Mouse (Mus musculus) embryonic facial prominence, embryonic 15.5 days (tissue): ENCODE measurements around the gene Fbxl22. TPM values are rescaled to one million over a fixed set of nuclear protein-coding genes. Genes with fewer than 3 reads are reported as not detected.

Experiments
- ATAC-seq: fragments of 200-750 bp; cut with Nextera tagmentation; 2 replicates; pipeline ENCODE4 v1.8.0; 2017; ENCODE audit warnings: low read depth, moderate TSS enrichment; ENCODE audit not compliant: insufficient number of reproducible peaks, low FRiP score, low TSS enrichment
- H3K27ac ChIP-seq: fragments of 300-500 bp; sonication (generic); replicated peaks from 2 replicates; pipeline ENCODE4 v1.5.1; 2015; ENCODE audit warnings: mild to moderate bottlenecking, inconsistent platforms
- H3K27me3 ChIP-seq: fragments of 300-500 bp; sonication (generic); 2 replicates; pipeline ENCODE4 v1.6.1; 2015; ENCODE audit warnings: inconsistent platforms
- H3K36me3 ChIP-seq: fragments of 300-500 bp; sonication (generic); 2 replicates; pipeline ENCODE4 v1.6.1; 2015; ENCODE audit warnings: mild to moderate bottlenecking, inconsistent platforms
- H3K4me1 ChIP-seq: fragments of 300-500 bp; sonication (generic); 2 replicates; pipeline ENCODE4 v1.6.1; 2015; ENCODE audit warnings: inconsistent platforms
- H3K4me2 ChIP-seq: fragments of 300-500 bp; sonication (generic); replicated peaks from 2 replicates; pipeline ENCODE4 v1.6.1; 2015; ENCODE audit warnings: mild to moderate bottlenecking, inconsistent platforms
- H3K4me3 ChIP-seq: fragments of 300-500 bp; sonication (generic); replicated peaks from 2 replicates; pipeline ENCODE4 v1.5.1; 2015; ENCODE audit warnings: mild to moderate bottlenecking, inconsistent platforms
- H3K9ac ChIP-seq: fragments of 300-500 bp; sonication (generic); 2 replicates; pipeline ENCODE4 v1.6.1; 2015; ENCODE audit warnings: inconsistent platforms
- H3K9me3 ChIP-seq: fragments of 300-500 bp; sonication (generic); replicated peaks from 2 replicates; pipeline ENCODE4 v1.6.1; 2016; ENCODE audit warnings: inconsistent platforms
- WGBS: fragments of 180-500 bp; shearing (Covaris S2); methylation state at CpG from one replicate; pipeline ENCODE4 v1.1.7; 2015; 5-methylcytosine and 5-hydroxymethylcytosine counted together
- polyA plus RNA-seq: library from polyadenylated mRNA; unstranded; fragments of >200 nt; fragmentation: Nextera tagmentation; extraction: Ambion mirVana; gene quantifications from 2 replicates; pipeline ENCODE4 v1.2.1, GENCODE M21; 2015

Gene Fbxl22
- polyA plus RNA-seq: 5.6 and 8.6 TPM in 2 replicates

DNA sequence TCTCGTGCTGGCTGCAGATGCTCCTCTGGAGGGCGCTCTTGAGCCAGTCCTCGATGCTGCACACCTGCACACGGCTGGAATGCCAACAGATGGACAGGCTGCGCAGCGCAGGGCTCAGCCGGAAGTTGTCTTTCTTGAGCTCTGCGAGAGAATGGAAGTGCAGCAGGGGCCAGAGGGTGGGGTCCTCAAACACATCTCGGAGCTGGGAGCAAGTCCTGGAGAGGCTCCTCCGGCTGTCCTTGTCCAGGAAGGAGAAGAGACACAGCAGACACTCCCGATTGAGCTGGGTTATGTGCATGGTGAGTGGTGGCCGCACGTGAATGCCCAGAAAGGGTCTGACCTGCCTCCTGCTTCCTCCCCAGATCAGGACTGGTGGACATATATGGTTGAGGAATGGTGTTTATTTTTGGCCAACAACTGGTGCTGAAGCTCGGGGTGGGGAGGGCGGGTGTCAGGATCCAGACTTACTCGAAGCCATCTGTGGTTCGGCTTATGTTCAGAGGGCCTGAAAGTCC lies at the start of gene Fbxl22:
Gene Fbxl22, minus strand, starts transcription at position 338 of the 515 bp plus-strand sequence.
- H3K27me3 ChIP-seq: no peaks in the 10 kb centered on the region
- peaks cover 37% of the 10 kb centered on the region for H3K36me3 ChIP-seq
- peak within 1 kb of the TSS; percentile 98 for H3K27ac ChIP-seq
- H3K4me2 ChIP-seq: no peak within 1 kb of the TSS
- ATAC-seq: no peak
- H3K9me3 ChIP-seq: no peaks in the 10 kb centered on the region
- peaks cover 29% of the 10 kb centered on the region for H3K4me1 ChIP-seq
- H3K4me3 ChIP-seq: no peak within 1 kb of the TSS
- 59% methylated on average over 17 of the region's 17 CpGs for WGBS
- no peak within 1 kb of the TSS for H3K9ac ChIP-seq

DNA sequence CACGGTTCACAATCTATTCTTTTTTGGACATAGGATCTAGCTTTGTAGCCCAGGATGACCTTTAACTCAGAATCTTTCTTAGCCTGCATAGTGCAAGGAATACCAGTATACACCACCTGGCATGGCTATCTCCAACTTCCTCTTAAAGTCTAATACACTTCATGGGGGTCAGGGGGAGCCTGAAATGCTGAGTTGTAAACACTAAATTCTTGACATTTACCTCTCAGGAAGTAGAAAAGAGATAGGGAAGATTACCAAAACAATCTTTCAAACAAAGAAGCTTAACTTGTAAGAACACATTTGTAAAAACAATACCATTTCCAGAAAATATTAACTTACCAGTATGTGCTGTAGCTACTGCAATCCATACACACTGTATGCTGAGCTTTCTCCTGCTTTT lies 47.8 kb upstream of the Fbxl22 start:
- H3K9ac ChIP-seq: no peak overlapping the region
- no peak overlapping the region for H3K4me3 ChIP-seq
- H3K27me3 ChIP-seq: no peaks in the 10 kb centered on the region
- 0 out of 2 replicates have a peak, but pooled peaks cover 3% of the 10 kb centered on the region for H3K4me1 ChIP-seq
- H3K36me3 ChIP-seq: no peaks in the 10 kb centered on the region
- ATAC-seq: no peak
- 75% methylated on average over 1 of the region's 1 CpGs for WGBS
- no peak overlapping the region for H3K27ac ChIP-seq
- no peak overlapping the region for H3K4me2 ChIP-seq
- no peaks in the 10 kb centered on the region for H3K9me3 ChIP-seq

DNA sequence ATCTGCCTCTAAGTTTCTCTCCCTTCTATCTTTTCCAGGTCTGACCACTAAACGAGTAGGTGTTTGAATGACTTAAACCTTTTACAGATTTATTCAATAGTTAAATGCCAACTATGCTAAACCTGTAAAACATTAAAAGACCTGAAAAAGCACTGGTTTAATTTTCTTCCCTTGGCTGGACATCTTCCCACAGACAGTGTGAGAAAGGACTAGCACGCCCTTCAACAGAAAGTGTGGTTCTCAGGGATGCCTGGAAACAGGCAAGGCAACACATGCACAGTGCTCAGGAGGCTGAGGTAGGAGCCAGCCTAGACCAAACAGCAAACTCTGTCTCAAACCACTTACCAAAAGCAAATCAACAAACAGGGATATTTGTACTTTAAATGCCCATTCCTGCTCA lies 47.1 kb upstream of the Fbxl22 start:
- Histone ChIP-seq H3K4me3 (no peak overlapping the region), H3K9ac (no peak overlapping the region), H3K4me1 (0 out of 2 replicates have a peak, but pooled peaks cover 3% of the 10 kb centered on the region), H3K4me2 (no peak overlapping the region), H3K27me3 (no peaks in the 10 kb centered on the region), H3K27ac (no peak overlapping the region), H3K9me3 (no peaks in the 10 kb centered on the region), H3K36me3 (no peaks in the 10 kb centered on the region)
- WGBS: 87% methylated on average over 2 of the region's 2 CpGs
- no peak for ATAC-seq

DNA sequence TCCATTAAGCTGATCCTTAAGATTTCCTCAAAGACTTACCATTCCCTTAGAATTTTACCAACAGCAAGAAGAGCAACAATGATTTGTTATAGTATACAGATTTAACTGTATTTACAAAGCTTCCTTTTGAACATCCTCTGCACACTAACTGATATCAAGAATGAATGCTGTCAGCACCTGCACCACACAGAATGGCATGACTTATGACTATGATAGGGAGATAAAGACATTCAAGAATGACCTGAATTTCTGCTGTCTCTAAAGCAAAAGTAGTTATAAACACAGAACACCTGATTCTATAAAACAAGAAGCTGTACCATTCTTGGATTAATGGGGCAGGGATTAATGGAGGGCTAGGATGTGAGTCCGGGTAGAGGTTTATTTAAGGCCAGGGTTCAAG lies 46.3 kb upstream of the Fbxl22 start:
- Histone ChIP-seq H3K4me2 (no peak overlapping the region), H3K27ac (no peak overlapping the region), H3K9ac (no peak overlapping the region), H3K27me3 (no peaks in the 10 kb centered on the region), H3K4me3 (no peak overlapping the region), H3K9me3 (no peaks in the 10 kb centered on the region), H3K4me1 (0 out of 2 replicates have a peak, but pooled peaks cover 3% of the 10 kb centered on the region), H3K36me3 (no peaks in the 10 kb centered on the region)
- ATAC-seq: no peak
- WGBS: 83% methylated on average over 1 of the region's 1 CpGs

DNA sequence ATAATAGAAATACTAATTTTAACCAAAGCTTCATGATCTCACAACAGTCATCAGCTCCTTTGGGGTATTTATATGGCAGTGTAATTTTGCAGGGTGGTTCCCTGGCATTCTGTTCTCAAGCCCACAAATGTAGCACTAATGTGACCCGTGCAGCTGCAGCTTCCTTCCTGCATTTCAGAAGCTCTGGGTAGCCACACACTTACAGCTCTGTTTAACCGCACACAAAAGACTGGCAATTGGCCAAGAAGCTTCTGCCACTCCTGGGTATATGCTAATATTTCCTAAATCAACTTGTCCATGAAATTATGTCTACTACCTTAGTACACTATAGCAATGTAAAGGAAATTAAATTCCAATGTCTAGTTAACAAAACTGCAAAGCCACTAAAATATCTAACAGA lies 45.9 kb upstream of the Fbxl22 start:
- Histone ChIP-seq H3K9me3 (no peaks in the 10 kb centered on the region), H3K27me3 (no peaks in the 10 kb centered on the region), H3K9ac (no peak overlapping the region), H3K4me3 (no peak overlapping the region), H3K4me2 (no peak overlapping the region), H3K36me3 (no peaks in the 10 kb centered on the region), H3K27ac (no peak overlapping the region), H3K4me1 (0 out of 2 replicates have a peak, but pooled peaks cover 3% of the 10 kb centered on the region)
- ATAC-seq: 0 out of 2 replicates have a peak, but pooled peaks have one; percentile 43
- WGBS: 10% methylated on average over 2 of the region's 2 CpGs

DNA sequence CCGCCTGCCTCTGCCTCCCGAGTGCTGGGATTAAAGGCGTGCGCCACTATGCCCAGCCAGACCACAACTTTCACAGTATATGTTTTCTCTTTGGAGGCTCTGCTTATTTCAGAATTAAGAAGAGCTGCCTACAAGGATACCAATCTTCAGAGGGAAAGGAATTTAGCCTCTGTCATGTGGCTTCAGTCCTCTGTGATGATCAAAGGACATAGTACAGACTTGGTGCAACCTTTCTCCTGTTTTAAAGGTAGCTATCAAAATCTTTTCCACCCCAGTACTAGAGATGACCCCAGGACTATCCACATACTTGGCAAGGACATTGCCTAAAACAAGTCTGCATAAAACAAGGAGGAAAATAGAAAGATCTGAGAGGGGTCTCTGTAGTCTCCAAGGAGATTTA lies 44.6 kb upstream of the Fbxl22 start:
- Histone ChIP-seq H3K9ac (no peak overlapping the region), H3K36me3 (0 out of 2 replicates have a peak, but pooled peaks cover 3% of the 10 kb centered on the region), H3K4me3 (no peak overlapping the region), H3K27ac (no peak overlapping the region), H3K27me3 (no peaks in the 10 kb centered on the region), H3K9me3 (no peaks in the 10 kb centered on the region), H3K4me1 (0 out of 2 replicates have a peak, but pooled peaks cover 3% of the 10 kb centered on the region), H3K4me2 (no peak overlapping the region)
- ATAC-seq: no peak
- WGBS: 98% methylated on average over 4 of the region's 4 CpGs

DNA sequence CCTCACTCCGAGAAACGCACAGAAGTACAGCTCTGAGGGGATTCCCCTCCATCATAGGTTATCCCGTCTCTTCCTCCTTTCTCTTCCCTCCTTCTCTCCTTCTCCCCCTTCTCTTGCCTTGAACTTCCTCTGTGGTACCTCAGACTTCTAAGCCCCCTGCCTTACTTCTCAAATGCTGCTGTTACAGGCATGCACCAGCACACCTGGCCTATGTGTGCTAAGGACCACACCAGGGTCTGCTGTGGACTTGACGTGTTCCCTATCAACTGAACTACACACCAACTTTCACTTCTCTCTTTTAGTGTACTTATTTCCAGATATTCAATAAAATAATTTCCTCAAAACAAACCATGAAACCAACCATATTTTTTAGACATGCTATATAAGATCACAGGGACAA lies 28.4 kb upstream of the Fbxl22 start:
- Histone ChIP-seq H3K36me3 (peaks cover 65% of the 10 kb centered on the region), H3K4me3 (no peak overlapping the region), H3K9ac (no peak overlapping the region), H3K27ac (no peak overlapping the region), H3K4me2 (no peak overlapping the region), H3K27me3 (no peaks in the 10 kb centered on the region), H3K4me1 (no peaks in the 10 kb centered on the region), H3K9me3 (no peaks in the 10 kb centered on the region)
- 85% methylated on average over 4 of the region's 4 CpGs for WGBS
- ATAC-seq: no peak

DNA sequence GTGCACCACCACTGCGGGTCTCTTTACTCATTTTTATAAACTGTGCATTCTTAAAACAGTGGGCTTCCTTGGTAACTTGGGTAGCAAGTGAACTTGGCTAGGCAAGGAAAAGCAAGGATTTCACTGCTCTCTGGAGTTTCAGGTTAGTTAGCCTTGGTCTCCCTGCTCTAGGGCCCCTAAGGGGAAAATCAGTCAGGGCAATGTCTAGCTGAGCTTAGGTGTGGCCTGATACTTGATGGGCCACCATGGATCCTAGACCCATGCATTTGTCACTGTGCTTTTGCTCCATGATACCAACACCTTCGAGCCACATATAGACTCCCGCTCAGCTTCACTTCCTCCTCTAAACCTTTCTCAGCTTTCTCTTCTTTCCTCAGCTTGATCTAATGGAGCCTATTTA lies 7.2 kb upstream of the Fbxl22 start:
- H3K4me2 ChIP-seq: no peak overlapping the region
- no peaks in the 10 kb centered on the region for H3K9me3 ChIP-seq
- H3K9ac ChIP-seq: no peak overlapping the region
- no peak overlapping the region for H3K4me3 ChIP-seq
- H3K27me3 ChIP-seq: no peaks in the 10 kb centered on the region
- 97% methylated on average over 3 of the region's 3 CpGs for WGBS
- H3K36me3 ChIP-seq: peaks cover 81% of the 10 kb centered on the region
- no peak overlapping the region for H3K27ac ChIP-seq
- H3K4me1 ChIP-seq: no peaks in the 10 kb centered on the region
- ATAC-seq: no peak

DNA sequence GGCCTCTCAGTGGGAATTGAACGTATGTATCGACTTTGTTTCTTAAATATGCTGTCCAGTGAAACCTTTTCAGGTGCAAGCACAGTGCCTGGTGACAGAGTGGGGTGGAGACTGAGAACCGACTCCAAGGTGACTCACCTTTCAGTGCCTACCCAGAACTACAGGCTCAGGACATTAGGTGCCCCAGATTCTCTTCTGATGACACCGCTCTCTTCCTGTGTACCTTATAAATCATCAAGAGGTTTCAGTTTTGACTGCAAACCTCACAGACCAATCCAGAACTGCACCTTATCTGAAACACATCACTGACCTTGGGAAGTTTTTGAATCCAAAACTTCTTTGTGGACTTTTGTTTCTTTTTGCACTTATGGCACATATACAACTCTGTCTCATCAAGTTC lies 5.9 kb upstream of the Fbxl22 start:
- WGBS: 91% methylated on average over 4 of the region's 4 CpGs
- Histone ChIP-seq H3K9me3 (no peaks in the 10 kb centered on the region), H3K27ac (no peak overlapping the region), H3K4me2 (no peak overlapping the region), H3K9ac (no peak overlapping the region), H3K36me3 (peaks cover 78% of the 10 kb centered on the region), H3K4me1 (no peaks in the 10 kb centered on the region), H3K4me3 (no peak overlapping the region), H3K27me3 (no peaks in the 10 kb centered on the region)
- ATAC-seq: no peak

DNA sequence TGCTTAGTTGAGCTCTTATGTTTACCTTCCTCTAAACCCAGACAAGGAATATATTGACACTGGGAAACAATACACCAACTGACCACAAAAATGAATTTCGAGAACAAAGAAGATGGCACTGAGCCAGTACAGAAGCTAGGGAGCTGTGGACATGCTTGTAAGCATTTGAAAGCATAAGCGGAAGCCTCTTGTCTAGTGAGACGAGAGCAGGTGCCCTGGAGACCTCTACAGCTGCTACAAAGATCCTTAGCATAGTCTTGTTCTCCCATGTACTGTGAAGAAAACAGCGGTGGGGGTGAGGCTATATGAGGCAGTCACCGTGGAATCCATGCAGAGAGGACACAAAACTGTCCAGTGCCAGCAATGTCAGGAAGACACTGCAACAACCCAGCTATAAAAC lies 4.5 kb upstream of the Fbxl22 start:
- Histone ChIP-seq H3K27me3 (no peaks in the 10 kb centered on the region), H3K36me3 (peaks cover 73% of the 10 kb centered on the region), H3K9me3 (no peaks in the 10 kb centered on the region), H3K4me1 (peaks cover 4% of the 10 kb centered on the region), H3K4me2 (no peak overlapping the region), H3K4me3 (no peak overlapping the region), H3K27ac (peak overlapping the region; percentile 39; the same call in 1 of the 2 replicates), H3K9ac (no peak overlapping the region)
- WGBS: 69% methylated on average over 5 of the region's 5 CpGs
- no peak for ATAC-seq

DNA sequence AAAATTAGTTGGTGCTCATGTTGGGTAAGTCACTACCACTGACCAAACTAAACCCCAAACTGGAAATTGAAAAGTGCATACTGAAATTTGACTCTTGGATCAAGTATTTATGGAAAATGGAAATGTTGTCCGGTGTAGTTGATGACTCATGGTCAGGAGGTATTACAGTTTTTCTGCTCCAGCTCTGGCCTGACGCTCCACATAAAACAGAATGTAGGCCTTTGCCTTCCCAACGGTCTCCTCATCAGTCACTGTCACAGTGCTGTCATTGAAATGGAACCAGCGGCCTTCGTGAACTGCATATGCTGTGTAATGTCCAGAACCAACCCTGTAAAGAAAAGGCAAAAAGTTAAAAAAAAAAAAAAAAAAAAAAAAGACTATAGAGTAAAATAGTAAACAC lies 3.9 kb upstream of the Fbxl22 start:
- no peaks in the 10 kb centered on the region for H3K27me3 ChIP-seq
- no peak overlapping the region for H3K9ac ChIP-seq
- H3K36me3 ChIP-seq: peaks cover 67% of the 10 kb centered on the region
- H3K9me3 ChIP-seq: no peaks in the 10 kb centered on the region
- H3K4me2 ChIP-seq: no peak overlapping the region
- H3K4me3 ChIP-seq: no peak overlapping the region
- no peak for ATAC-seq
- peaks cover 10% of the 10 kb centered on the region for H3K4me1 ChIP-seq
- H3K27ac ChIP-seq: no peak overlapping the region
- WGBS: 85% methylated on average over 5 of the region's 5 CpGs

DNA sequence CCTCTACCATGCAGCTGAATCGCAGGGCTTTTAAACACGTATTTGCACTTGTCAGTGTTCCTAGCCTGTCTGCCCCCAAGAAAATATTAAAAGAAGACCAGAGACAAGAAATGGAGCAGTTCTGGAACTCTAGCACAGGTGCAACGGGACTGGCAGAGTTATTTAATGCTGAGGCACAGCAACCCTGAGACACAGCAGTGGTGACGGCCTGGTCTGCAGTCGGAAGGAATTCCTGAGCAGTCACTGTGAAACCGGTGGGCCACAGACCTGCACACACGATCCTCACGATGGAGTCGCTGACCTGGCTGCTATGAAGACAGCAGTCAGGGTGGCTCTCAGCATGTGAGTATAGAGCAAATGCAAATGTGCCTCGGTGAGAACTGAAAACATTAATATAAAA lies 3.4 kb upstream of the Fbxl22 start:
- H3K36me3 ChIP-seq: peaks cover 62% of the 10 kb centered on the region
- no peak overlapping the region for H3K4me2 ChIP-seq
- no peak overlapping the region for H3K4me3 ChIP-seq
- no peaks in the 10 kb centered on the region for H3K27me3 ChIP-seq
- H3K27ac ChIP-seq: no peak overlapping the region
- no peaks in the 10 kb centered on the region for H3K9me3 ChIP-seq
- H3K4me1 ChIP-seq: peaks cover 15% of the 10 kb centered on the region
- 90% methylated on average over 10 of the region's 10 CpGs for WGBS
- no peak overlapping the region for H3K9ac ChIP-seq
- ATAC-seq: no peak
